Mouse (Mus musculus): ENCODE results near the gene Rhog. TPM values are rescaled to one million over a fixed set of nuclear protein-coding genes. Genes with fewer than 3 reads are reported as not detected.

The Rhog gene
- polyA plus RNA-seq, 1 experiment from 2014 or later: 32.2 TPM

DNA sequence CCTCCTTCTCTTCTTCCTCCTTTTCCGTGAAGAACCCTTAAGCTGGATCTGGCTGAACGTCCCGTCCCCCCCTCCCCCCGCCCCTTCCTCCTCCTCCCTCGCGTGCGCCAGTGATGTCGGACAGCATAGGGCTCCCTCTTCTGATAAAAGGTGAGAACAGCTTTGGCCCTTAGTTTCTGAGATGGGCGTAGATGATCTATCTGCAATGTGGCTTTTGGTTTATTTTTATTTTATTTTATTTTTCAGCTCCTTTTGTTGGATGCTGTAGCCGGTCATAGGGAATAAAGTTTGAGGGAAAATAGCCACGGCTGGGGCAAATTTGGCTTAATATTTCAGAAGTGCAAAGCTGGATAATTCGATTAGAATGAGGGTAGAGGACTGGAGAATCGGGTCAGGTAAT is 33.5 kb downstream of the Rhog start:
- H3K36me3 ChIP-seq (ENCODE audit: control insufficient read depth, insufficient read depth, low read length): no peaks in the 10 kb centered on the region
- peak overlapping the region; percentile 77 for H3K9ac ChIP-seq (ENCODE audit: low read length)
- WGBS: 1% methylated on average over 7 of the region's 13 CpGs
- H3K27ac ChIP-seq (ENCODE audit: low read depth, low read length): no peak overlapping the region
- H3K9me3 ChIP-seq (ENCODE audit: control insufficient read depth, low read length): no peaks in the 10 kb centered on the region
- peak; percentile 83 for DNase-seq (ENCODE audit: low spot score)
- peak; percentile 80 for ATAC-seq (replicated peaks; ENCODE audit: low FRiP score)
- H3K27me3 ChIP-seq (ENCODE audit: control insufficient read depth, insufficient read depth, low read length): no peaks in the 10 kb centered on the region
- peak overlapping the region; percentile 64 for H3K4me3 ChIP-seq (ENCODE audit: low read depth, low read length)
- peak overlapping the region; percentile 78 for H3K4me2 ChIP-seq (ENCODE audit: low read depth, low read length, severe bottlenecking)
- H3K4me1 ChIP-seq (replicated peaks; ENCODE audit: control insufficient read depth, insufficient read depth, low read length): peaks cover 4% of the 10 kb centered on the region; the same call in 1 of the 2 replicates

DNA sequence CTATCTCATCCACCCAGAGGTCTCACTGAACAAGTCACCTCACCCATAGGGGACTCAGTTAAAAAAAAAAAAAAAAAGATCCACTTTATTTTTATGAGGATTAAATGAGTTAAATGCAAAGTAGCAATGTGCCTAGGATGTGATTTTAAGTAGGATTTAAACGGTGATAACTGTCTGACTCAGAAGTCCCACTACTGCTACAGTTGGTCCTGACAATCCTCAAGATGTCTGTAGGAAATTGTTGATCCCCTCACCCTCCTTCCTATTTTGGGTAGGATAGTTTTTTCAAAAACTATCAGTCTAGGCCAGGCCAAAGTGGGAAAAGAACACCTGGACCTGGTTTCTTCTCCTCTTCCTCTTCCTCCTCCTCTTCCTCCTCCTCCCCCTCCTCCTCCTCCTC is 34.0 kb downstream of the Rhog start:
- H3K27ac ChIP-seq (ENCODE audit: low read depth, low read length): no peak overlapping the region
- H3K4me2 ChIP-seq (ENCODE audit: low read depth, low read length, severe bottlenecking): peak overlapping the region; percentile 78; the same call in 1 of the 2 replicates
- no peak overlapping the region; the same call in 1 of the 2 replicates for H3K4me3 ChIP-seq (ENCODE audit: low read depth, low read length)
- DNase-seq (ENCODE audit: low spot score) (no peak), ATAC-seq (replicated peaks; ENCODE audit: low FRiP score) (peak; percentile 30)
- H3K9ac ChIP-seq (ENCODE audit: low read length): no peak overlapping the region
- no peaks in the 10 kb centered on the region for H3K27me3 ChIP-seq (ENCODE audit: control insufficient read depth, insufficient read depth, low read length)
- WGBS: 53% methylated on average over 1 of the region's 1 CpGs
- peaks cover 4% of the 10 kb centered on the region; the same call in 1 of the 2 replicates for H3K4me1 ChIP-seq (replicated peaks; ENCODE audit: control insufficient read depth, insufficient read depth, low read length)
- H3K36me3 ChIP-seq (ENCODE audit: control insufficient read depth, insufficient read depth, low read length): no peaks in the 10 kb centered on the region
- no peaks in the 10 kb centered on the region for H3K9me3 ChIP-seq (ENCODE audit: control insufficient read depth, low read length)

DNA sequence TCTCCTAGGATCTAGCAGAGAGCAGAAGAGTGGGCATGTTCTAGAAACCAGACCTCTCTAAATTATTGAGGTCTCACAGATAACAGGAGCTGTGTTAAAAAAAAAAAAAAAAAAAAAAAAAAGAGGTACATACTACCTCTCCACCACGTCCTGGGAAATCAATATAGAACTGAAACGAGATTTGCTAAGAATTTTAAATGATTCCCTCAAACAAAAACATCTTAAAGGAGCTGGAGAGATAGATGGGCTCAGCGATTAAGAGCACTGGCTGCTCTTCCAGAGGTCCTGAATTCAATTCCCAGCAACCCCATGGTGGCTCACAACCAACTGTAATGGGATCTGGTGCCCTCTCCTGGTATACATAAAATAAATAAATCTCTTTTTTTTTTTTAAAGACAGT is 44.8 kb downstream of the Rhog start:
- Histone ChIP-seq H3K9me3 (ENCODE audit: control insufficient read depth, low read length) (no peaks in the 10 kb centered on the region), H3K27ac (ENCODE audit: low read depth, low read length) (no peak overlapping the region), H3K4me1 (replicated peaks; ENCODE audit: control insufficient read depth, insufficient read depth, low read length) (peaks cover 4% of the 10 kb centered on the region; the same call in 1 of the 2 replicates), H3K36me3 (ENCODE audit: control insufficient read depth, insufficient read depth, low read length) (no peaks in the 10 kb centered on the region), H3K27me3 (ENCODE audit: control insufficient read depth, insufficient read depth, low read length) (no peaks in the 10 kb centered on the region), H3K4me2 (ENCODE audit: low read depth, low read length, severe bottlenecking) (peak overlapping the region; percentile 52), H3K4me3 (ENCODE audit: low read depth, low read length) (peak overlapping the region; percentile 88), H3K9ac (ENCODE audit: low read length) (peak overlapping the region; percentile 82)
- ATAC-seq (replicated peaks; ENCODE audit: low FRiP score) (no peak), DNase-seq (ENCODE audit: low spot score) (no peak)
- WGBS: 74% methylated on average over 3 of the region's 3 CpGs

DNA sequence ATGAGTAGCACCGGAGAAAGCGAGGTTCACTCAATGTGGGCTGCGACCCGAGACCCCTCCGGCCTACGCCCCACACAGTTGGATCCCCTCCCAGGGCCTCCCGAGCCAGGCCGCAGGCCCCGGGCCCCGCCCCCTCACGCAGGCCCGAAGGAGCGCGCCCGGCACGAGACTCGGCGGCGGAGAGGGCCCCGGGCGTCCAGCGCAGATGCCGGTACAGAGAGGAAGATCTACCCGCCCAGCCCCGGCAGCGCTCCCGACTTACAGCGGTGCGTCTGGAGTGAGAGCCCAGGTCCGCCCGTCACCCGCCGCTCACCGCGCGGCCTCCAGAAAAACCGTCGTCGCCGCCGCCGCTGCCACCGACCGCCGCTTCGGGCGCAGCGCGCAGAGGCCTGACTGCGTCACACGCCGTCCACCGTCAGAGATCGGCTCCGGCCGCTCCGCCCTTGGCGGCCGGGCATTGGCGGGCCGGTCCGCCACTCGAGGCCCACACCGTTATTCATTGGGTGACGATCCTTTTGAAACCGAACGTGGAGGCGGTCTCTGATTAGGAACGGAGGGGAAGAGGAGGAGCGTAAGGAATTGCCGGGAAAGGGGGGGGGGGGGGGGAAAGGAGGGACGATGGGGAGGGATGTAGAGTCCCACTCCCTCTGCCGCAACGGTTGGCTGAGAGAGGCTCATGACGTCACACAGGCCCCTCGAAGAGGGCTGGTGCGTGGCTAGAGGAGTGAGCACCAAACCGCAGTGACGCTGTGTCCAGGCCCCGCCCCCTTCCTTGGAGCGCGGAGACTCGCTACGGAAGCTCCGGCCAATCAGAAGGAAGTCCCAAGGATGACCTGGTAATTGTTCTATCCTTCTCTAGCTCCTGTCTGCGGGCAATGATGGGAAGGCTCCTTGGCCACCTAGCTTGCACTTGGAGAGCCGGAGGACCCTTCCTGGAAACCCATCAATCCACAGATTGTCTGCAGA is 45.8 kb downstream of the Rhog start, which contains the start of the genes Nup98 and Pgap2:
Gene Nup98 (minus strand): TSS at position 421 of the 966 bp plus-strand sequence.
Gene Pgap2 (plus strand): TSS at position 453 of the 966 bp plus-strand sequence.
- Histone ChIP-seq H3K27me3 (ENCODE audit: control insufficient read depth, insufficient read depth, low read length) (no peaks in the 10 kb centered on the region), H3K9me3 (ENCODE audit: control insufficient read depth, low read length) (no peaks in the 10 kb centered on the region), H3K4me1 (replicated peaks; ENCODE audit: control insufficient read depth, insufficient read depth, low read length) (peaks cover 4% of the 10 kb centered on the region; the same call in 1 of the 2 replicates), H3K4me3 (ENCODE audit: low read depth, low read length) (peak within 1 kb of the TSS; percentile 88), H3K27ac (ENCODE audit: low read depth, low read length) (peak within 1 kb of the TSS; percentile 76), H3K4me2 (ENCODE audit: low read depth, low read length, severe bottlenecking) (peak within 1 kb of the TSS; percentile 80), H3K9ac (ENCODE audit: low read length) (peak within 1 kb of the TSS; percentile 82), H3K36me3 (ENCODE audit: control insufficient read depth, insufficient read depth, low read length) (no peaks in the 10 kb centered on the region)
- peak; percentile 99 for DNase-seq (ENCODE audit: low spot score)
- under 1% methylated on average over 87 of the region's 87 CpGs for WGBS
- ATAC-seq (replicated peaks; ENCODE audit: low FRiP score): peak; percentile 98

DNA sequence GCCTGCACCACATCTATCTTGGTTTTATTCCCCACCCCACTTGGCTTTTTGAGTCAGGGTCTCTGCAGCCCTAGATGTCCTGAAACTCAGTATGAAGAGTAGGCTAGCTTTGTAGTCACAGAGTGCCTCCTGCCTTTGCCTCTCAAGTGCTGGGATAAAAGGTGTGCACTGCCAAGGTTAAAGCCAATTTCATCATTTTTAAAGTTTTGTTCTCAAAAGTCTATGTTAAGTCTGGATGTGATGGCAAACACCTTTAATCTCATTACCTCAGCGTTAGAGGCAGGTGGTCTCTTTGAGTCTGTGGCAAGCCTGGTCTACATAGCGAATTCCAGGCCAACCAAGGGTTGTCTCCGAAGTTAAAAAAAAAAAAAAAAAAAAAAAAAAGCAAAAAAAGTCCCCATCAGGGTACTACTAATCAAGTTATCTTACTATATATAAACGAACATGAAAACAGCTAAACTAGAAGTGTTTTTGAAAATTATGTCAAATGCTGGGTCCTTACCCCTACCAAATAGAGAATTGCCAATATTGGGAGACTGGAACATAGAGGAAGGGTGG is 47.0 kb downstream of the Rhog start:
- Histone ChIP-seq H3K27me3 (ENCODE audit: control insufficient read depth, insufficient read depth, low read length) (no peaks in the 10 kb centered on the region), H3K36me3 (ENCODE audit: control insufficient read depth, insufficient read depth, low read length) (no peaks in the 10 kb centered on the region), H3K4me3 (ENCODE audit: low read depth, low read length) (peak overlapping the region; percentile 88), H3K9me3 (ENCODE audit: control insufficient read depth, low read length) (no peaks in the 10 kb centered on the region), H3K4me1 (replicated peaks; ENCODE audit: control insufficient read depth, insufficient read depth, low read length) (peaks cover 4% of the 10 kb centered on the region; the same call in 1 of the 2 replicates), H3K9ac (ENCODE audit: low read length) (peak overlapping the region; percentile 82), H3K4me2 (ENCODE audit: low read depth, low read length, severe bottlenecking) (peak overlapping the region; percentile 80), H3K27ac (ENCODE audit: low read depth, low read length) (no peak overlapping the region)
- ATAC-seq (replicated peaks; ENCODE audit: low FRiP score) (no peak), DNase-seq (ENCODE audit: low spot score) (no peak)
- WGBS: 60% methylated on average over 4 of the region's 4 CpGs

DNA sequence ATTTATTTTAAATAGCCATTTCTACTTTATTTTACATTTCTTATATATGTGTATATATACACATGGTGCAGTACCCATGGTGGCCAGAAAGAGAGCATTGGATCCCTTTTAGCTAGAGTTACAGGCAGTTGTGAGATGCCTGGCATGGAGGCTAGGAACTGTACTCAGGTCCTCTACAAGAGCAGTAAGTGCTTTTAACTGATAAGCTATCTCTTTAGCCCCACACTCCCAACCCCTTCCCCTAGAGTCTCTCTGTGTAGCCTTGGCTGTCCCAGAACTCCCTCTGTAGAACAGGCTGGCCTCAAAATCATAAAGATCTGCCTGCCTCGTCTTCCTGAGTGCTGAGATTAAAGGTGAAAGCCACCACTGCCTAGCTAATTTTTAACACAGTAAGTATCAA is 50.2 kb downstream of the Rhog start:
- Histone ChIP-seq H3K27me3 (ENCODE audit: control insufficient read depth, insufficient read depth, low read length) (no peaks in the 10 kb centered on the region), H3K4me2 (ENCODE audit: low read depth, low read length, severe bottlenecking) (no peak overlapping the region), H3K9me3 (ENCODE audit: control insufficient read depth, low read length) (no peaks in the 10 kb centered on the region), H3K36me3 (ENCODE audit: control insufficient read depth, insufficient read depth, low read length) (no peaks in the 10 kb centered on the region), H3K27ac (ENCODE audit: low read depth, low read length) (no peak overlapping the region), H3K4me3 (ENCODE audit: low read depth, low read length) (no peak overlapping the region), H3K4me1 (replicated peaks; ENCODE audit: control insufficient read depth, insufficient read depth, low read length) (peaks cover 4% of the 10 kb centered on the region; the same call in 1 of the 2 replicates), H3K9ac (ENCODE audit: low read length) (no peak overlapping the region)
- 90% methylated on average over 1 of the region's 1 CpGs for WGBS
- ATAC-seq (replicated peaks; ENCODE audit: low FRiP score) (no peak), DNase-seq (ENCODE audit: low spot score) (no peak)

DNA sequence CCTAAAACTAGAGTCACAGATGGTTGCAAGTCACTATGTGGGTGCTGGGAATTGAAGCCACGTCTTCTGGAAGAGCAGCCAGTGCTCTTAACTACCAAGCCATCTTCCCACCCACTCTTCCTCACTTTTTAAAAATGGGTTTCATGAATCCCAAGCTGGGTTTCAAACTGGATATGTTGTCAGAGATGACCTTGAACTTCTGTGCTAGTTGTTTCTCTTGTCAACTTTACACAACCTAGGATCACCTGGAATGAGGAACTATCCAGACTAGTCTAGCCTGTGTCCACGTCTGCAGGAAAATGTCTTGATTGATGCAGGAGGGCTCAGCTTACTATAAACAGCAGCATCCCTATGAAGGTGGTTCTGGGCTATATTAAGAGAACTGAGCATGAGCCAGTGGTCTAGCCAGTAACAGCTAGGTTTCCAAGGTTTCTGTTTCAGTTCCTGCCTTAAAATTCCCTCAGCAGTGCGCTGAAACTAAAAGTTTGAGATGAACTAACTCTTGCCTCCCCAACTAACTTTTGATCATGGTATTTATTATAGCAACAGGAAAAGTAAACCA is 51.5 kb downstream of the Rhog start:
- no peaks in the 10 kb centered on the region for H3K36me3 ChIP-seq (ENCODE audit: control insufficient read depth, insufficient read depth, low read length)
- no peak overlapping the region for H3K27ac ChIP-seq (ENCODE audit: low read depth, low read length)
- H3K4me2 ChIP-seq (ENCODE audit: low read depth, low read length, severe bottlenecking): no peak overlapping the region
- H3K9me3 ChIP-seq (ENCODE audit: control insufficient read depth, low read length): no peaks in the 10 kb centered on the region
- ATAC-seq (replicated peaks; ENCODE audit: low FRiP score) (no peak), DNase-seq (ENCODE audit: low spot score) (no peak)
- no peaks in the 10 kb centered on the region for H3K27me3 ChIP-seq (ENCODE audit: control insufficient read depth, insufficient read depth, low read length)
- no peak overlapping the region for H3K9ac ChIP-seq (ENCODE audit: low read length)
- H3K4me3 ChIP-seq (ENCODE audit: low read depth, low read length): no peak overlapping the region
- H3K4me1 ChIP-seq (replicated peaks; ENCODE audit: control insufficient read depth, insufficient read depth, low read length): peaks cover 4% of the 10 kb centered on the region; the same call in 1 of the 2 replicates
- 94% methylated on average over 3 of the region's 3 CpGs for WGBS

DNA sequence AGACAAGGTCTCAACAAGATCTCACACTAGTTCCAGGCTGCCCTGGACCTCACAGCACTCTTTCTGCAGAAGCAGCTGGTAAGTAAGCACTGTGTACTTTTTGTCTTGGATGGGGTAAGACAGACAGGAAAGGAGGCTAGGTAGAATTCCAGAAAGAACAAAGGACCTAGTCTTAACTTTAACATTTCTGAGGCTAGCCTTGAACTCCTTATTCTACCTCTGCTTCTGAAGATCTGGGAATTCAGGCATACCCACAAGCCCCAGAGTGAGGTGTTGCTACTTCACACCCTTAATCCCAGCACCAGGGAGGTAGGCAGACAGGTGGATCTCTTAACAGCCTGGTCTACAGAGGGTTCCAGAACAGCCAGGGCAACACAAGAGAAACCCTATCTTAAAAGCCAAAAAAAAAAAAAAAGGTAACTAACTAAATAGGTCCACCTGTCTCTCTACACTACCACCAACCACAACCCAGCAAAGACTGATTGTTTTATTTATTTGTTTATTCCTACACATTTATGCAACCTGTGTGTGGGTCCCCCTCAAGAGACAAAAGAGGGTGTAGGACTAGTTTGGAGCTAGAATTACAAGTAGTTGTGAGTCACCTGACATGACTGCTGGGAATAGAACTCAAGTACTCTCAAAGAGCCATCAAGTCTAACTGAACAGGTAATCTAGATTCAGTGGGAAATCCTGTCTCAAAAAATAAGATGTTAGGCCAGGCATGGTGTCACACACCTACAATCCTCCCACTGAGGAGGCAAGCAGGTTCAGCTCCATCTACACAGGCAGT is 54.7 kb downstream of the Rhog start:
- H3K27me3 ChIP-seq (ENCODE audit: control insufficient read depth, insufficient read depth, low read length): no peaks in the 10 kb centered on the region
- DNase-seq (ENCODE audit: low spot score) (no peak), ATAC-seq (replicated peaks; ENCODE audit: low FRiP score) (no peak)
- H3K36me3 ChIP-seq (ENCODE audit: control insufficient read depth, insufficient read depth, low read length): no peaks in the 10 kb centered on the region
- no peaks in the 10 kb centered on the region for H3K4me1 ChIP-seq (replicated peaks; ENCODE audit: control insufficient read depth, insufficient read depth, low read length)
- no peak overlapping the region for H3K4me3 ChIP-seq (ENCODE audit: low read depth, low read length)
- H3K9ac ChIP-seq (ENCODE audit: low read length): no peak overlapping the region
- no peaks in the 10 kb centered on the region for H3K9me3 ChIP-seq (ENCODE audit: control insufficient read depth, low read length)
- H3K27ac ChIP-seq (ENCODE audit: low read depth, low read length): no peak overlapping the region
- H3K4me2 ChIP-seq (ENCODE audit: low read depth, low read length, severe bottlenecking): no peak overlapping the region
